Mouse (Mus musculus) heart, postnatal 25 days (tissue): ENCODE measurements around the gene Erg. TPM values are rescaled to one million over a fixed set of nuclear protein-coding genes. Genes with fewer than 3 reads are reported as not detected.

Experiments
- DNase-seq: peaks from one replicate; pipeline ENCODE4 v3.0.0; 2022; ENCODE audit warnings: low spot score
- intact Hi-C: fragments of 180-260 bp; cut with DNase I; formaldehyde crosslinking; loops from one replicate; pipeline ENCODE4 v1.15.1; 2025
- total RNA-seq, 2 experiments: library from RNA; stranded (reverse); gene quantifications; 2 replicates each; pipeline ENCODE4 v1.2.3; 2021

The Erg gene
- total RNA-seq, 2 experiments from 2014 or later: 29.8 to 33.0 TPM

DNA sequence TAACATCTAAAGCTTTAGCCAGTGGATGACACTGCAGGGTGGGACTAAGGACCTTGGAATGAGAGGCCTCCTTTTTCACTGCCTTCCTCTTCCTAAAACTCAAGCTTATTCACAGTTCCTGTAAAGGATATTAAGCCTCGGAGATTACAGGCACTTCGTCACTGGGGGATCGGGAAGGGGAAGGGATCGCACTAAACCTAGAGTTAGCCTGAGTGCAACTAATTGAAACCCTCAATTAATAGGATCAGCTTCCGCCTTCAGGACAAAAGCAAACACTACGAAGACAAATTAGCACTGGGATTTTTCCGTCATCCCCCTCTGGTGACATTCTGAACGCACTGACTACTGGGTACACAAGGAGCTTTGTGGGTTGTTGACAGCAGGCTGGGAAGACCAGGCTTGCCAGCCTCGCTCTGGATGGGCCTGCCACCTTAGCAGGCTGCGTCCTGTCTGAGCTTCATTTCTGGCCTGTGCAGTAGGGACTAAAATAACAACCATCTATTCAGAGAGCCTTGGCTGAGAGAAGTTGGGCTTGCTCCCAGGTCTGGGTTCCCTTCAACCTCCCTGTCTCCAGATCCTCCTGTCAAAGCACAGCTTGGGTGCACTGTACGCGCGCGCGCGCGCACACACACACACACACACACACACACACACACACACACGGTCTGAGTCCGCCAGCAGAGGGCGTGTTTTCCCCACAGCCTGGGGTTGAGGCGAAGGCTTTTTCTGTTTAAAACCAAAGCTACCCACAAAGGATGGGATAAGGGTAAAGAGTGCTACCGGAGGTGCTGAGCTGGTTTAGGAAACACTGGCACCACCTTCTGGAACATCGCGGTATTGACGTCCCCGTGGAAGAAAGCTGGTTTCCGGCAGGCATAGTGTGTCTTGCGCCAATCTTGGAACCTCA lies 245.3 kb downstream of the Erg start:
- intact Hi-C loops: loop anchor here (1.0 to 10.0 kb wide), 4 partner anchors 132 to 554 kb away; no protein-coding TSS in a partner anchor
- DNase-seq: peak; percentile 62

DNA sequence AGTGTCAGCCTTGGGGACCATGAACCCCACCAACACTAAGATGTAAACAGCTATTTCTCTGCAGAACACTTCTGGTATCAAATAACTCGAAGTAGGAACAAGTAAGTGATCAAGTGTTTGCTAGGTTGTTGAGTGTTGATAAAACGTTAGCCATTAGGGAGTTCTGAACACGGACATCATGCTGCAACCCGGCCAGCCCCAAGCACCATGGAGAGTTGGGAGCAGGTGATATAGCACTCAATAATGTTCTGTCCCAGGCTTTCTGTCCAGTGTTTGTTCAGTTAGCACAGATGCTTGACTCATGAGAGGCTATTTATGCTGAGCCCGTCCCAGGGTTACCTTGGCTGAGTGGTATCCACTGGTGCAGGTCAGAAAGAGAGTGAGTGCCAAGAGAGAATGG lies 254.2 kb downstream of the Erg start:
- intact Hi-C loops: no loop called here
- DNase-seq: no peak

DNA sequence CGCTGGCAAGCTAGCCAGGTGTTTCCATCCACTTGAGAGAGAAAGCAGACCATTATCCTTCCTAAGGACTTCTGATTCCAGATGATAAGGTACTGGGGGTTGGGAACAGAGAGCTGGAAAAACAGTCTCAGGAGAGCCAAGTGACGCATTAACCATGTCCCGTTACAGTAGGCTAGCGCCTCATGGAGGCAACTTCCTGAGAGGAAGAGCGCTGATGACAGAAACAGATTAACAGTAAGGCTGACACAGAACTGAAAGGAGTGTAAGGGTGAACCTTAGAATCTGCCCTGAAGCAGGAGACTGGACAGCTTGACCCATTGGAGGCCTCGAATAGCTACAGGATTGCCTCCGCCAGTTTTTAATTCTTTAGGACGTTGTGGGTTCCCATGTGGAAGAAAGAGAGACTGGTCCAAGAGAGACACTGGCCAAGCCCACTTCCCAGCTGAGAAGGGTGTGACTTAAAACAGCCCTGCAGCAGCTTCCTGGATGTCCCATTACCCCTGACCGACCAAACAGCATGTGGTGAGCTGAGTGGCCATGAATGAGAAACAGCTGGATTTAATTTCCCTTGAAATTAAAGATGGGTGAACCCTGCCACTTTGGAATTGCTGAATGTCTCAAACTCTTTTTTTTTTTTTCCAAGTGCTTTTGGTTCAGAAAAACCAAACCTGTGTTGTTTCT lies 264.3 kb downstream of the Erg start:
- intact Hi-C loops: loop anchor here (1.0 to 2.0 kb wide), 2 partner anchors 21 to 31 kb away; no protein-coding TSS in a partner anchor
- DNase-seq: peak; percentile 7

Other genes with a start within 250 kb of the Erg start
- gene Ets2, start 115.5 kb upstream of the Erg start, total RNA-seq: 10 to 100 TPM; 84.1 to 91.6 TPM